Mouse (Mus musculus): ENCODE measurements around the gene Them5. TPM values are rescaled to one million over a fixed set of nuclear protein-coding genes. Genes with fewer than 3 reads are reported as not detected.

Them5 gene
- total and polyA plus RNA-seq, 3 experiments = not detected

DNA sequence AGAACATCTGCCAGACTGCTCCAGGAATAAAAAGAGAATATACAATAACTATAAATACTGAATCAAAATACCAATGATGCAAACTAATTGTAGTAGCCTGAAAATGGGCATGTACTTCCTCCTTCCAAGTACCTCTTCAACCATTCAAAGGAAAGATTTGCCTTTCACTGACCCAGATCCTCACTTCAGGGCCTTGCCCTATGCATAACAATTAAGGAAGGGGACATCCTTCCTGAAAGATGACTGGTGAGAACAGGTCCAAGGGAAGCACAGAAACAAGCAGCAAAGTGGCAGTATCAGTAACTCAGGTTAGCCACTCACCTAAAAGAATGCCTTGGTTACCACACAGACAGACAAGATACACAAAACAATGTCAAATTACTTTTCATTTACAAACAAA lies 34.9 kb upstream of the Them5 start:
- no peaks in the 10 kb centered on the region for H3K79me2 ChIP-seq (replicated peaks; ENCODE audit: control insufficient read depth, extremely low read depth, insufficient read depth, poor library complexity, severe bottlenecking)
- no peak for DNase-seq (ENCODE audit: extremely low read depth)
- H3K9me3 ChIP-seq (replicated peaks; ENCODE audit: low read length) = no peaks in the 10 kb centered on the region
- no peaks in the 10 kb centered on the region for H3K36me3 ChIP-seq (replicated peaks in 1 of 2; ENCODE audit: control insufficient read depth in 1 of 2, insufficient read depth in 1 of 2, low read length in 1 of 2)
- no peak overlapping the region for H3K27ac ChIP-seq (ENCODE audit: insufficient read depth, low read depth)
- H3K4me1 ChIP-seq (ENCODE audit: control insufficient read depth in 1 of 2, insufficient read depth in 2 of 2) = peaks cover 0 to 11% of the 10 kb centered on the region in 2 experiments; a peak in 2 of 4 replicates
- no peak overlapping the region for H3K9ac ChIP-seq (ENCODE audit: insufficient read depth, low read depth)
- in situ Hi-C loops (cut with MboI; ENCODE audit: low pct_ligation_motif_present, low pct_unique_long_range_greater_than_20kb, low sequenced_read_pairs) = no loop called here
- no peak overlapping the region for H3K4me3 ChIP-seq (replicated peaks in 1 of 3; ENCODE audit: low read depth in 2 of 3, low read length in 2 of 3, poor library complexity in 1 of 3)
- no peak for TF ChIP-seq TCF12 (IDR thresholded peaks at IDR 0.05; ENCODE audit: low read depth, low read length)
- no peak for TF ChIP-seq ZC3H11A (IDR thresholded peaks at IDR 0.05; ENCODE audit: low read depth, low read length)
- no peak for TF ChIP-seq JUN (IDR thresholded peaks at IDR 0.05; ENCODE audit: insufficient read depth, low read depth, low read length)
- no peak for TF ChIP-seq ZMIZ1 (IDR thresholded peaks at IDR 0.05; ENCODE audit: low read depth, low read length)
- no peak for TF ChIP-seq CTCF (conservative IDR thresholded peaks at IDR 0.05 in 1 of 2, IDR thresholded peaks at IDR 0.05 in 1 of 2; ENCODE audit: low read depth in 2 of 2, low read length in 2 of 2)
- no peak for TF ChIP-seq ETS1 (conservative IDR thresholded peaks at IDR 0.05; ENCODE audit: low read depth, low read length)
- TF ChIP-seq ZKSCAN1 (IDR thresholded peaks at IDR 0.05; ENCODE audit: borderline replicate concordance, low read depth, low read length) = no peak
- no peak for TF ChIP-seq MAZ (IDR thresholded peaks at IDR 0.05; ENCODE audit: low read depth, low read length)
- TF ChIP-seq HCFC1 (IDR thresholded peaks at IDR 0.05; ENCODE audit: low read depth, low read length) = no peak
- TF ChIP-seq IRF4 (IDR thresholded peaks at IDR 0.05; ENCODE audit: low read depth, low read length) = no peak
- no peak for TF ChIP-seq POLR2AphosphoS2 (IDR thresholded peaks at IDR 0.05; ENCODE audit: low read depth, low read length)
- TF ChIP-seq TBP (conservative IDR thresholded peaks at IDR 0.05; ENCODE audit: low read depth, low read length) = no peak
- TF ChIP-seq POLR2A (IDR thresholded peaks at IDR 0.05; ENCODE audit: low read depth, low read length) = no peak
- no peak for TF ChIP-seq MAX (IDR thresholded peaks at IDR 0.05; ENCODE audit: low read length)
- no peak for TF ChIP-seq USF1 (IDR thresholded peaks at IDR 0.05; ENCODE audit: low read depth, low read length)
- no peak for TF ChIP-seq UBTF (IDR thresholded peaks at IDR 0.05; ENCODE audit: low read depth, low read length)
- no peak for TF ChIP-seq NRF1 (IDR thresholded peaks at IDR 0.05; ENCODE audit: low read depth, low read length)
- no peak overlapping the region for H3K4me2 ChIP-seq (ENCODE audit: insufficient read depth, low read depth, poor library complexity, severe bottlenecking)
- H3K27me3 ChIP-seq (replicated peaks) = peaks cover 2% of the 10 kb centered on the region
- dilution Hi-C loops (cut with MboI; ENCODE audit: extremely low pct_ligation_motif_present, extremely low pct_unique_long_range_greater_than_20kb, low sequenced_read_pairs) = no loop called here

DNA sequence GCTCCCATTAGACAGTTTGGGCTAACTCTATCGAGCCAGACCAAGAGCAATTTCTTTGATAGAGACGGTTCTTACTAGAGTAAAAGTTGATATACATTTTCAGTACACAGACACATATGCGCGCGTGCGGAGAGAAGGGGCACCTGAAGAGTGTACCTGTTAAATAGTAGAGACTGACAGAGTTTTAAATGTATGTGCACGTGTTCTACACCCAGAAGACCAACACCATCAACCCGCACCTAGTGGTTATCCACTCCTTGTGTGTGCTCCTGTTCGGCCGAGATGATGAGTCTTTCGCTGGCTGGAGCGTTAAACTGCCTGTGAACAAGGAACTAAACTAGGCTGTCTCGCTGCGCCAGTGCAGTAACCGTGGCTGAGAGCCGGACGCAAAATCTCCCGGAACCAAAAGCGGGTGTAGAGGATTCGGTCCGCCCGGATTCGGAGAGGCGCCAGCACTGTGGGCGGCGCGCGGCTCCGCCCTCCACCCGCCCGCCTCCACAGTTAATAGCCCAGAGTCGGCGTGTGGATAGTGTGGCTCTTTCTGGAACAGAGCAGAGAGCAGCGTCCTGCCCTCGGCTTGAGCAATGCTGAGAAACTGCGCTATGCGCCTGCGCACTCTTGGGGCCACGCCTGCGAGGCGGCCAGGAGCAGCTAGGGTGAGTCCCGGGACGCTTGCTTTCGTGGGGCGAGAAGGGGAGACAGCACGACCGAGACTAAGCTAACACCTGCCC lies 32.1 kb upstream of the Them5 start, which contains the start of gene Them4:
Gene Them4, plus strand, starts transcription at position 457 of the 731 bp plus-strand sequence.
- peaks cover 0 to 11% of the 10 kb centered on the region in 2 experiments; a peak in 2 of 4 replicates for H3K4me1 ChIP-seq (ENCODE audit: control insufficient read depth in 1 of 2, insufficient read depth in 2 of 2)
- peak within 1 kb of the TSS; percentile 60; the same call in 1 of the 2 replicates for H3K27ac ChIP-seq (ENCODE audit: insufficient read depth, low read depth)
- H3K27me3 ChIP-seq (replicated peaks) = no peaks in the 10 kb centered on the region
- H3K79me2 ChIP-seq (replicated peaks; ENCODE audit: control insufficient read depth, extremely low read depth, insufficient read depth, poor library complexity, severe bottlenecking) = no peaks in the 10 kb centered on the region
- dilution Hi-C loops (cut with MboI; ENCODE audit: extremely low pct_ligation_motif_present, extremely low pct_unique_long_range_greater_than_20kb, low sequenced_read_pairs) (no loop called here), in situ Hi-C loops (cut with MboI; ENCODE audit: low pct_ligation_motif_present, low pct_unique_long_range_greater_than_20kb, low sequenced_read_pairs) (no loop called here)
- H3K4me2 ChIP-seq (ENCODE audit: insufficient read depth, low read depth, poor library complexity, severe bottlenecking) = peak within 1 kb of the TSS; percentile 100
- peak within 1 kb of the TSS; percentile 63 to 84 (median 69) for H3K4me3 ChIP-seq (replicated peaks in 1 of 3; ENCODE audit: low read depth in 2 of 3, low read length in 2 of 3, poor library complexity in 1 of 3)
- H3K9ac ChIP-seq (ENCODE audit: insufficient read depth, low read depth) = peak within 1 kb of the TSS; percentile 83
- peak; percentile 95 for DNase-seq (ENCODE audit: extremely low read depth)
- no peaks in the 10 kb centered on the region for H3K9me3 ChIP-seq (replicated peaks; ENCODE audit: low read length)
- no peaks in the 10 kb centered on the region for H3K36me3 ChIP-seq (replicated peaks in 1 of 2; ENCODE audit: control insufficient read depth in 1 of 2, insufficient read depth in 1 of 2, low read length in 1 of 2)
- TF ChIP-seq UBTF (IDR thresholded peaks at IDR 0.05; ENCODE audit: low read depth, low read length) = peak; percentile 35; the same call in 1 of the 2 replicates
- TF ChIP-seq POLR2A (IDR thresholded peaks at IDR 0.05; ENCODE audit: low read depth, low read length) = peak; percentile 85
- TF ChIP-seq CHD2 (IDR thresholded peaks at IDR 0.05; ENCODE audit: low read length) = no peak
- TF ChIP-seq ETS1 (conservative IDR thresholded peaks at IDR 0.05; ENCODE audit: low read depth, low read length) = no peak
- TF ChIP-seq ZC3H11A (IDR thresholded peaks at IDR 0.05; ENCODE audit: low read depth, low read length) = no peak
- TF ChIP-seq MXI1 (IDR thresholded peaks at IDR 0.05; ENCODE audit: low read depth, low read length) = peak; percentile 77
- peak; percentile 92 for TF ChIP-seq NRF1 (IDR thresholded peaks at IDR 0.05; ENCODE audit: low read depth, low read length)
- TF ChIP-seq RCOR1 (conservative IDR thresholded peaks at IDR 0.05; ENCODE audit: low read depth, low read length) = no peak
- TF ChIP-seq TBP (conservative IDR thresholded peaks at IDR 0.05; ENCODE audit: low read depth, low read length) = peak; percentile 90
- 0 out of 2 replicates have a peak, but pooled peaks have one; percentile 19 for TF ChIP-seq JUND (conservative IDR thresholded peaks at IDR 0.05; ENCODE audit: low read depth, low read length)
- no peak for TF ChIP-seq GABPA (IDR thresholded peaks at IDR 0.05; ENCODE audit: insufficient replicate concordance, low read depth, low read length)
- TF ChIP-seq JUN (IDR thresholded peaks at IDR 0.05; ENCODE audit: insufficient read depth, low read depth, low read length) = no peak
- peak; percentile 70 for TF ChIP-seq MAX (IDR thresholded peaks at IDR 0.05; ENCODE audit: low read length)
- peak; percentile 27 for TF ChIP-seq MYC (IDR thresholded peaks at IDR 0.05; ENCODE audit: low read depth, low read length)
- no peak for TF ChIP-seq USF2 (conservative IDR thresholded peaks at IDR 0.05; ENCODE audit: low read depth, low read length)
- TF ChIP-seq SMC3 (IDR thresholded peaks at IDR 0.05; ENCODE audit: low read depth, low read length) = no peak
- TF ChIP-seq ZMIZ1 (IDR thresholded peaks at IDR 0.05; ENCODE audit: low read depth, low read length) = 0 out of 2 replicates have a peak, but pooled peaks have one; percentile 51
- 0 out of 2 replicates have a peak, but pooled peaks have one; percentile 12 for TF ChIP-seq BHLHE40 (IDR thresholded peaks at IDR 0.05; ENCODE audit: low read depth, low read length)
- no peak; a peak in 1 of 4 replicates for TF ChIP-seq CTCF (conservative IDR thresholded peaks at IDR 0.05 in 1 of 2, IDR thresholded peaks at IDR 0.05 in 1 of 2; ENCODE audit: low read depth in 2 of 2, low read length in 2 of 2)
- no peak for TF ChIP-seq MAFK (IDR thresholded peaks at IDR 0.05; ENCODE audit: insufficient replicate concordance, low read length)
- peak; percentile 95 for TF ChIP-seq SIN3A (IDR thresholded peaks at IDR 0.05; ENCODE audit: low read length)
- no peak for TF ChIP-seq EP300 (IDR thresholded peaks at IDR 0.05; ENCODE audit: low read length)
- TF ChIP-seq USF1 (IDR thresholded peaks at IDR 0.05; ENCODE audit: low read depth, low read length) = no peak
